Mouse (Mus musculus): ENCODE measurements at regions not wholly inside any gene's neighbourhood (a gene's known extent, or its start where the extent isn't known, plus 50 kb on each side); places are given as distances from the start of the nearest gene placed in this dataset.

DNA sequence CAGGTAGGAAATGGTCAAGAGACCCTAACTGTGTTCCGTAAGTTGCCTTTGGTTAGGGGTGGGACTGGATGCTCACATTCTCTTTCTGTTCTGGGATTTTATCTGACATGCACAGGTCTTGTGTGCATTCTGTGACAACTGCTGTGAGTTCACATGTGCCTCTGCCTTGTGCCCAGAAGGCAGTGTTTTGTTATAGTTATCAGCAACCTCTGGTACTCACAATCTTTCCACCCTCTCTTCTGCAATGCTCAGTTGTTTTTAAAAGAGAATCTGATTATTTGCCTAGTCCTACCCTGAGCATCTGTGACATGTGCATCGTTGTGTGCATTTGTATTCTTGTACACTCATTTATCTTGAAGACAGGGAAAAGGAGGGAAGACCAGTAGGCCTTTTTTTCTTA is 52.2 kb upstream of the Rxrg start:
- no peak for TF ChIP-seq CTCF (IDR thresholded peaks at IDR 0.05)
- no peak for TF ChIP-seq POLR2A (IDR thresholded peaks at IDR 0.05; ENCODE audit: insufficient read depth, low read depth, low read length)
